Mouse (Mus musculus) hindbrain, embryonic 16.5 days (tissue): ENCODE measurements around the gene 1190005I06Rik. TPM values are rescaled to one million over a fixed set of nuclear protein-coding genes. Genes with fewer than 3 reads are reported as not detected.
A peak's percentile ranks its signal among the peaks of the same experiment; 100 is the strongest.

Experiments used
- ATAC-seq: fragments of 200-750 bp; cut with Nextera tagmentation; 2 replicates; pipeline ENCODE4 v1.8.0; 2017; ENCODE audit warnings: moderate TSS enrichment, moderate library complexity
- H3K27ac ChIP-seq: fragments of 300-500 bp; sonication (generic); 2 replicates; pipeline ENCODE4 v1.5.1; 2014; ENCODE audit warnings: low read depth, mild to moderate bottlenecking, control low read depth, low read length, moderate library complexity
- H3K27me3 ChIP-seq: fragments of 300-500 bp; sonication (generic); replicated peaks from 2 replicates; pipeline ENCODE4 v1.6.1; 2014; ENCODE audit warnings: low read length; ENCODE audit not compliant: control insufficient read depth, insufficient read depth
- H3K36me3 ChIP-seq: fragments of 300-500 bp; sonication (generic); 2 replicates; pipeline ENCODE4 v1.6.1; 2014; ENCODE audit warnings: mild to moderate bottlenecking, low read length, moderate library complexity, mixed read lengths; ENCODE audit not compliant: control insufficient read depth, insufficient read depth
- H3K4me1 ChIP-seq: fragments of 300-500 bp; sonication (generic); 2 replicates; pipeline ENCODE4 v1.6.1; 2014; ENCODE audit warnings: low read depth, low read length; ENCODE audit not compliant: control insufficient read depth, insufficient read depth
- H3K4me2 ChIP-seq: fragments of 300-500 bp; sonication (generic); 2 replicates; pipeline ENCODE4 v1.6.1; 2014; ENCODE audit warnings: mild to moderate bottlenecking, low read length, control low read depth, moderate library complexity
- H3K4me3 ChIP-seq: fragments of 300-500 bp; sonication (generic); 2 replicates; pipeline ENCODE4 v1.5.1; 2014; ENCODE audit warnings: mild to moderate bottlenecking, low read length, control low read depth, moderate library complexity
- H3K9ac ChIP-seq: fragments of 300-500 bp; sonication (generic); 2 replicates; pipeline ENCODE4 v1.6.1; 2014; ENCODE audit warnings: low read depth, mild to moderate bottlenecking, control low read depth, low read length, moderate library complexity
- H3K9me3 ChIP-seq: fragments of 300-500 bp; sonication (generic); 2 replicates; pipeline ENCODE4 v1.6.1; 2014; ENCODE audit warnings: mild to moderate bottlenecking, low read length, moderate library complexity; ENCODE audit not compliant: control insufficient read depth
- WGBS: fragments of 180-500 bp; shearing (Covaris S2); extraction: QIAGEN DNeasy Blood & Tissue Kit; methylation state at CpG from one replicate; pipeline ENCODE4 v1.1.7; 2014; 5-methylcytosine and 5-hydroxymethylcytosine counted together
- polyA plus RNA-seq: library from polyadenylated mRNA; unstranded; fragments of >200 nt; fragmentation: Nextera tagmentation; extraction: Ambion mirVana; gene quantifications from 2 replicates; pipeline ENCODE4 v1.2.1, GENCODE M21; 2015

Gene 1190005I06Rik
- polyA plus RNA-seq, 1 experiment from 2014 or later: 20.5 TPM

- Histone ChIP-seq H3K9me3 (no peaks in the 10 kb centered on the region), H3K27me3 (no peaks in the 10 kb centered on the region), H3K4me2 (no peak overlapping the region), H3K36me3 (peaks cover 11% of the 10 kb centered on the region), H3K4me1 (no peaks in the 10 kb centered on the region), H3K4me3 (no peak overlapping the region), H3K9ac (no peak overlapping the region), H3K27ac (no peak overlapping the region)
- WGBS: 77% methylated on average over 7 of the region's 7 CpGs
- no peak for ATAC-seq
Observed at GRCm38 (mm10) chr8:120656322-120657052, 9.1 kb upstream of the 1190005I06Rik start.

GRCm38 (mm10) chr8:120644663-120645062 is 2.8 kb downstream of the 1190005I06Rik start:
- no peak overlapping the region; the same call in 1 of the 2 replicates for H3K27ac ChIP-seq
- no peak overlapping the region for H3K9ac ChIP-seq
- H3K4me2 ChIP-seq: no peak overlapping the region
- H3K27me3 ChIP-seq: no peaks in the 10 kb centered on the region
- 51% methylated on average over 7 of the region's 7 CpGs for WGBS
- H3K9me3 ChIP-seq: no peaks in the 10 kb centered on the region
- no peaks in the 10 kb centered on the region for H3K36me3 ChIP-seq
- no peak overlapping the region for H3K4me3 ChIP-seq
- H3K4me1 ChIP-seq: no peaks in the 10 kb centered on the region; the same call in 1 of the 2 replicates
- peak; percentile 93 for ATAC-seq

DNA sequence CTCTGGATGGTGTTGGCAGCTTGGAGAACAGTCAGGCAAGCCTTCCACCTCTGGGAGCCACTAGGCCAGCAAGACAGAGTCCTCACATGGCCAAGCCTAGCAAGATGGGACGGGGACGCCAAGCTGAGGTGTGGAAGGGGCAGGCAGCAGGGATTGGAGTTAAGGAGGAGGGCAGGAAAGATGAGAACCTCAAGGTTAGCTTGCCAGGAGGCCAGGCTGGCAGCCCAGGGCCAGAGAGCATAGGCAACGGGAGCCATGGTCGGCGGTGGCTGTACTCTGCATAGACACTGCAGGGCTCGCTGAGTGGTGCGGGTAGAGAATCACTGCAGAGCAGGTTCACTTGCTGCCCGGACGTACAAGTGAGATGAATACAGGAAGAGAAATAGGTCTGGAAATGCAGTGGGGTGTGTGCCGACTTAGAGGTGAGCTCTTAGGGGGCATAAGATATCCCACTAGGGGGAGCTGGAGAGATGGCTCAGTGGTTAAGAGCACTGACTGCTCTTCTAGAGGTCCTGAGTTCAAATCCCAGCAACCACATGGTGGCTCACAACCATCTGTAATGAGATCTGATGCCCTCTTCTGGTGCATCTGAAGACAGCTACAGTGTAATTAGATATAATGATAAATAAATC is 5.3 kb downstream of the 1190005I06Rik start:
- no peak overlapping the region for H3K27ac ChIP-seq
- 87% methylated on average over 10 of the region's 10 CpGs for WGBS

DNA sequence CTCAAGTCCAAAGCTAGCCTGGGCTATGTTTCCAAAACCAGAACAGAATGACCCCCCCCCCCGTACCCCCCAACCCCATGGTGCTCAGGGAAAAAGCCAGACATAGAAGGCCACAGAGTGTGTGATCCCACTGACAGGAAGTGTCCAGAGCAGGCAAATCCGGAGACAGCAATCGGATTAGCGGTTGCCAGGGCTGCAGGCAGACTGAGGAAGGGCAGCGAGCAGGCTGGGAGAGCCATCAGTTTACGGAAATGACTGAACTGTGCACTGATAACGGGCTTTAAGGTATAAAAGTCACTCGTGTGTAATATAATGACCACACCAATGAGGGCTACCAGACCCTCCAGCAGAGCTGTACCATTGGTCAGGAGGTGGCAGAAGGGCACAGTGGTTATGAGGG is 6.2 kb downstream of the 1190005I06Rik start:
- Histone ChIP-seq H3K9me3 (no peaks in the 10 kb centered on the region), H3K27ac (no peak overlapping the region), H3K27me3 (no peaks in the 10 kb centered on the region), H3K9ac (no peak overlapping the region), H3K4me2 (no peak overlapping the region), H3K36me3 (no peaks in the 10 kb centered on the region), H3K4me3 (no peak overlapping the region), H3K4me1 (no peaks in the 10 kb centered on the region; the same call in 1 of the 2 replicates)
- WGBS: 46% methylated on average over 8 of the region's 8 CpGs
- ATAC-seq: no peak

More for the DNA sequence above, 5.3 kb downstream of the 1190005I06Rik start:
- ATAC-seq: no peak
- Histone ChIP-seq H3K4me1 (no peaks in the 10 kb centered on the region; the same call in 1 of the 2 replicates), H3K27me3 (no peaks in the 10 kb centered on the region), H3K36me3 (no peaks in the 10 kb centered on the region), H3K9ac (no peak overlapping the region), H3K4me2 (no peak overlapping the region), H3K9me3 (no peaks in the 10 kb centered on the region), H3K4me3 (no peak overlapping the region)

- Histone ChIP-seq H3K4me3 (peak overlapping the region; percentile 71), H3K27me3 (peaks cover 6% of the 10 kb centered on the region), H3K9ac (peak overlapping the region; percentile 83), H3K9me3 (no peaks in the 10 kb centered on the region), H3K4me2 (peak overlapping the region; percentile 98), H3K36me3 (no peaks in the 10 kb centered on the region), H3K27ac (peak overlapping the region; percentile 12; the same call in 1 of the 2 replicates), H3K4me1 (peaks cover 10% of the 10 kb centered on the region)
- peak; percentile 50 for ATAC-seq
- WGBS: 1% methylated on average over 20 of the region's 42 CpGs
Observed at GRCm38 (mm10) chr8:120634329-120634839, 13.0 kb downstream of the 1190005I06Rik start.

DNA sequence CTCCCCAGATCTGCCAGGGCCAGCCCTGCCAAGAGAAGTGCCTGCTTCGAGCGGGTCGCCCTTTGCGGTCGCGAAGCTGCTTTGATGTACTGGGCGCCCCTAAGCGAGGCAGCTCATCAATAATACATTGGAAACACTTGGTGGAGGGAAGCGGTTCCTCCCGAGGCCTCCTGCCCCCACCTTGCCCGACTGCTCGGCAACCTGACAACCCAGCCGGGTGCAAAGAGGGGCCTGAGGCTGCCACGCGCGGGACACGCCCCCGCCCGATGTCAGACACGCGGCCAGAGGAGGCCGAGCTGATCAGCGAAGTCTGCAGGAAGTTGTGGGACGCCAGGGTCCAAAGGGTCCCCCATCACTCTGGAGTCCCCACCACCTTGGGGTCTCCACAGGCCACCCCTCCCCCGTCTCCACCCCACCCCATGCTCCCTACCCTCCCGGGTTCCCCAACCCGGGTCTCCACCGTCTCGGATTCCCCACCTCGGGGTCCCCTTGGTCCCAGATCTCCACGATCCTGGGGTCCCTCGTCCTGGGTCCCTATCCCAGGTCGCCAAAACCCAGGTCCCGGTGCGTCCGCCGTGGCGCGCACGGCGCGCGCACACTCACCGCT is 13.7 kb downstream of the 1190005I06Rik start:
- Histone ChIP-seq H3K4me2 (peak overlapping the region; percentile 98), H3K9ac (peak overlapping the region; percentile 83), H3K4me1 (peaks cover 10% of the 10 kb centered on the region), H3K4me3 (peak overlapping the region; percentile 71), H3K27ac (peak overlapping the region; percentile 12; the same call in 1 of the 2 replicates), H3K27me3 (peaks cover 6% of the 10 kb centered on the region), H3K36me3 (no peaks in the 10 kb centered on the region), H3K9me3 (no peaks in the 10 kb centered on the region)
- WGBS: 1% methylated on average over 44 of the region's 44 CpGs
- ATAC-seq: peak; percentile 28

DNA sequence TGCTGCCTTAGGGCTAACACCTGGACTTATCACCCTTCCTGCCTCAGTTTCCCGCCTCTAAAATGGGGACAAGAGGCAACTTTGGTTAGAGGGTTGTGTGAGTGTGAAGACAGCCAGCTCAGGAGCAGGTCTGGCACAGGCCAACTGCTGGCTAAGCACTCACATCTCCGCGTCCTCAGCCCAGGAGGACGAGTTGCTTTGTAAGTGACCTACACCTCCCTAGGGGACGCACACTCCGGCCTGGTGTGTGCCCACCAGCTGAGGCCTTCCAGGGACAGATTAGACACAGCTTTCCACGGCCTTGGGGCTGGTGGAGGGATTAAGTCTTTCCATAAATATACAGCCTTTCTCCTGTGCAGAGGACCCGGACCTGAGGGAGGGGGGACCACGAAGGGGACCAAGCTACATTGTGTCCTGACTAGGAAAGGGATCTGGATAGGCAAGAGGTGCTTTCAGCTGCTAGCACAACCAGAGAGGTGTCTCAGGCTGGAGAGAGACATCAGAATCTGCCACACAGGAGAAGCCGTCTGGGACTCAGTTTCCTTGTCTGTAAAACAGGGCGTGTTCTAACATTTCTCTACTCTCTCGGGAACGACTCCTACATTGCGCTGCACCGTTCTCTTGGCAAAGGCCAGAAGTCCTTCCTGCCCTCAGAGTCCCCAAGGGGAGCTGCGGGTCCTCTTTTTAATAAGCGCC is 14.3 kb downstream of the 1190005I06Rik start:
- ATAC-seq: no peak
- 24% methylated on average over 17 of the region's 17 CpGs for WGBS
- peaks cover 6% of the 10 kb centered on the region for H3K27me3 ChIP-seq

DNA sequence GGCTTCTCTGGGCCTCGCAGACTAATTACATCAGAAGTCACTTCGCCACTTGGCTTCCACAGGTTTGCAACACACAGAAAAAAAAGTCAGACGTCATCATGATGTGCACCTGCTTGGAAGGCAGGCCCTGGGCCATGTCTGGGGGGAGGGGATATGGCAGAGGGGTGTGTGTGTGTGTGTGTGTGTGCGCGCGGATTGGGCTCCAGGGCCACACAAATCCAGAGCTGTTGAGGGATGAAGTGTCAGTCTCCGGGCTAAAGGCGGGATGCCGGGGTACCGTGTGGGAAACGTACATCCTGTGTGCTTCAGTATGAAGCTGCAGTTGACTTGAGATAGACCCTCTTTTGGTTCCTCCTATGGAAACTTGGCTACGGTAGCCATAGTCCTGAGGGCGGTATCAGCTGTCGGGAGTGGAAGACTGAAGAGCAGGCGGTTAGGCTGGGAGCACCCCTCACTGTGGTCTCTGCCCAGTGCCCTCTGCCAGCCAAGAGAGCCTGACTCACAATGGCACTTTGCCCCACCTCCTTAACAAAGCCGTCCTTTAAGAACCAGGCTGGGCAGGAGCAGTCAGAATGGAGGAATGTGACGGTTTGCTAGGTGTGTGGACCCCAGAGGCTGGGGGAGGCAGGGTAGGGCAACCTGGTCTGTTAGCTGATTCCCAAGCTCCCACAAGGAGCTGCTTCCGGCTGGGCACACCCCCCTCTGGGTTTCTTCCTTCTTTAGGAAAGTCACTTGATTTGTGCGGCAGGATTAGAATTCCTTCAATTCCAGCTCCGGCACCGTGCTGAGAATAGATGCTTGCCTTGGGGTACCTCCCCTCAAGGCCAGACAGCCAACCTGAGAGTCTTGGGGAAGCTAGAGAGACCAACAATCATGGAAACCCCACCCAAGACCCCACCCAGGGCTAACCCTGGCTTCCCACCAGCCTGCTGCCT is 15.7 kb downstream of the 1190005I06Rik start:
- H3K27ac ChIP-seq: no peak overlapping the region
- H3K36me3 ChIP-seq: no peaks in the 10 kb centered on the region
- no peaks in the 10 kb centered on the region for H3K9me3 ChIP-seq
- ATAC-seq: no peak
- WGBS: 79% methylated on average over 21 of the region's 21 CpGs
- H3K27me3 ChIP-seq: peaks cover 6% of the 10 kb centered on the region
- peaks cover 10% of the 10 kb centered on the region for H3K4me1 ChIP-seq
- no peak overlapping the region for H3K9ac ChIP-seq
- no peak overlapping the region for H3K4me2 ChIP-seq
- H3K4me3 ChIP-seq: no peak overlapping the region

More for the DNA sequence above, 14.3 kb downstream of the 1190005I06Rik start:
- no peak overlapping the region for H3K27ac ChIP-seq
- no peaks in the 10 kb centered on the region for H3K36me3 ChIP-seq
- peak overlapping the region; percentile 71 for H3K4me3 ChIP-seq
- no peaks in the 10 kb centered on the region for H3K9me3 ChIP-seq
- H3K4me2 ChIP-seq: peak overlapping the region; percentile 98
- H3K9ac ChIP-seq: peak overlapping the region; percentile 83
- H3K4me1 ChIP-seq: peaks cover 10% of the 10 kb centered on the region
